Mouse (Mus musculus) stomach, embryonic 14.5 days (tissue): ENCODE measurements at regions not wholly inside any gene's neighbourhood (a gene's known extent, or its start where the extent isn't known, plus 50 kb on each side); places are given as distances from the start of the nearest gene placed in this dataset.

Experiments
- ATAC-seq: fragments of 200-750 bp; cut with Nextera tagmentation; 2 replicates; pipeline ENCODE4 v1.8.0; 2017; ENCODE audit warnings: low read depth, moderate TSS enrichment; ENCODE audit not compliant: insufficient number of reproducible peaks, insufficient read depth, low FRiP score
- H3K27ac ChIP-seq: fragments of 300-500 bp; sonication (generic); 2 replicates; pipeline ENCODE4 v1.5.1; 2014; ENCODE audit warnings: mild to moderate bottlenecking, low read length, moderate library complexity, mixed read lengths
- H3K27me3 ChIP-seq: fragments of 300-500 bp; sonication (generic); 2 replicates; pipeline ENCODE4 v1.6.1; 2014; ENCODE audit warnings: low read length, control low read depth, mixed read lengths; ENCODE audit not compliant: control insufficient read depth, insufficient read depth
- H3K36me3 ChIP-seq: fragments of 300-500 bp; sonication (generic); 2 replicates; pipeline ENCODE4 v1.6.1; 2014; ENCODE audit warnings: mild to moderate bottlenecking, control low read depth, low read length, moderate library complexity, mixed read lengths; ENCODE audit not compliant: control insufficient read depth, insufficient read depth
- H3K4me1 ChIP-seq: fragments of 300-500 bp; sonication (generic); 2 replicates; pipeline ENCODE4 v1.6.1; 2014; ENCODE audit warnings: low read length, control low read depth, mixed read lengths; ENCODE audit not compliant: control insufficient read depth, insufficient read depth
- H3K4me2 ChIP-seq: fragments of 300-500 bp; sonication (generic); replicated peaks from 2 replicates; pipeline ENCODE4 v1.6.1; 2014; ENCODE audit warnings: low read depth, low read length, control low read depth
- H3K4me3 ChIP-seq: fragments of 300-500 bp; sonication (generic); 2 replicates; pipeline ENCODE4 v1.5.1; 2014; ENCODE audit warnings: low read depth, low read length, control low read depth
- H3K9ac ChIP-seq: fragments of 300-500 bp; sonication (generic); replicated peaks from 2 replicates; pipeline ENCODE4 v1.6.1; 2014; ENCODE audit warnings: low read depth, mild to moderate bottlenecking, control low read depth, low read length, moderate library complexity, mixed read lengths
- H3K9me3 ChIP-seq: fragments of 300-500 bp; sonication (generic); 2 replicates; pipeline ENCODE4 v1.6.1; 2016; ENCODE audit warnings: low read depth, low read length, control low read depth; ENCODE audit not compliant: control insufficient read depth
- WGBS: fragments of 180-500 bp; shearing (Covaris S2); extraction: QIAGEN DNeasy Blood & Tissue Kit; methylation state at CpG from one replicate; pipeline ENCODE4 v1.1.7; 2014; 5-methylcytosine and 5-hydroxymethylcytosine counted together

GRCm38 (mm10) chr13:47365776-47366175, 243.3 kb downstream of the Rnf144b start:
- H3K36me3 ChIP-seq, result no peaks in the 10 kb centered on the region
- no peak overlapping the region for H3K27ac ChIP-seq
- peaks cover 4% of the 10 kb centered on the region; the same call in 1 of the 2 replicates for H3K4me1 ChIP-seq
- ATAC-seq, result no peak
- no peaks in the 10 kb centered on the region for H3K9me3 ChIP-seq
- no peaks in the 10 kb centered on the region for H3K27me3 ChIP-seq
- no peak overlapping the region for H3K4me2 ChIP-seq
- no peak overlapping the region for H3K9ac ChIP-seq
- H3K4me3 ChIP-seq, result no peak overlapping the region
- 73% methylated on average over 7 of the region's 7 CpGs for WGBS

- no peaks in the 10 kb centered on the region for H3K36me3 ChIP-seq
- WGBS, result 45% methylated on average over 13 of the region's 13 CpGs
- H3K9ac ChIP-seq, result no peak overlapping the region
- H3K9me3 ChIP-seq, result no peaks in the 10 kb centered on the region
- ATAC-seq, result no peak
- H3K4me1 ChIP-seq, result peaks cover 4% of the 10 kb centered on the region; the same call in 1 of the 2 replicates
- H3K4me3 ChIP-seq, result no peak overlapping the region
- no peak overlapping the region for H3K4me2 ChIP-seq
- H3K27ac ChIP-seq, result no peak overlapping the region
- H3K27me3 ChIP-seq, result no peaks in the 10 kb centered on the region
Measured at GRCm38 (mm10) chr13:47368041-47368823, 245.8 kb downstream of the Rnf144b start.

- no peaks in the 10 kb centered on the region for H3K27me3 ChIP-seq
- H3K9ac ChIP-seq, result no peak overlapping the region
- no peaks in the 10 kb centered on the region for H3K4me1 ChIP-seq
- no peak for ATAC-seq
- H3K36me3 ChIP-seq, result no peaks in the 10 kb centered on the region
- H3K9me3 ChIP-seq, result no peaks in the 10 kb centered on the region
- WGBS, result 81% methylated on average over 1 of the region's 1 CpGs
- H3K4me2 ChIP-seq, result no peak overlapping the region
- H3K27ac ChIP-seq, result no peak overlapping the region
- no peak overlapping the region for H3K4me3 ChIP-seq
Measured at GRCm38 (mm10) chr13:47374583-47374982, 252.1 kb downstream of the Rnf144b start.

- H3K9ac ChIP-seq, result no peak overlapping the region
- WGBS, result 52% methylated on average over 5 of the region's 5 CpGs
Measured at GRCm38 (mm10) chr13:47391023-47391422, 268.6 kb downstream of the Rnf144b start.

GRCm38 (mm10) chr13:47397726-47398350, 275.4 kb downstream of the Rnf144b start:
- H3K27ac ChIP-seq, result no peak overlapping the region
- 83% methylated on average over 8 of the region's 8 CpGs for WGBS

More at GRCm38 (mm10) chr13:47391023-47391422, 268.6 kb downstream of the Rnf144b start:
- Histone ChIP-seq H3K4me1 (no peaks in the 10 kb centered on the region), H3K9me3 (no peaks in the 10 kb centered on the region), H3K27ac (no peak overlapping the region), H3K4me3 (no peak overlapping the region), H3K36me3 (no peaks in the 10 kb centered on the region), H3K4me2 (no peak overlapping the region), H3K27me3 (no peaks in the 10 kb centered on the region)
- ATAC-seq, result no peak

GRCm38 (mm10) chr13:47398976-47399375, 276.5 kb downstream of the Rnf144b start:
- Histone ChIP-seq H3K4me2 (no peak overlapping the region), H3K27me3 (no peaks in the 10 kb centered on the region), H3K9me3 (no peaks in the 10 kb centered on the region), H3K27ac (no peak overlapping the region), H3K4me1 (no peaks in the 10 kb centered on the region), H3K4me3 (no peak overlapping the region), H3K36me3 (no peaks in the 10 kb centered on the region), H3K9ac (no peak overlapping the region)
- WGBS, result 81% methylated on average over 5 of the region's 5 CpGs
- no peak for ATAC-seq

More at GRCm38 (mm10) chr13:47397726-47398350, 275.4 kb downstream of the Rnf144b start:
- Histone ChIP-seq H3K36me3 (no peaks in the 10 kb centered on the region), H3K9me3 (no peaks in the 10 kb centered on the region), H3K27me3 (no peaks in the 10 kb centered on the region), H3K4me2 (no peak overlapping the region), H3K4me3 (no peak overlapping the region), H3K4me1 (no peaks in the 10 kb centered on the region), H3K9ac (no peak overlapping the region)
- no peak for ATAC-seq

- no peak for ATAC-seq
- no peak overlapping the region for H3K4me2 ChIP-seq
- no peaks in the 10 kb centered on the region for H3K36me3 ChIP-seq
- 82% methylated on average over 3 of the region's 3 CpGs for WGBS
- H3K27me3 ChIP-seq, result no peaks in the 10 kb centered on the region
- H3K27ac ChIP-seq, result no peak overlapping the region
- no peaks in the 10 kb centered on the region for H3K9me3 ChIP-seq
- H3K4me1 ChIP-seq, result no peaks in the 10 kb centered on the region
- H3K4me3 ChIP-seq, result no peak overlapping the region
- H3K9ac ChIP-seq, result no peak overlapping the region
Measured at GRCm38 (mm10) chr13:47413261-47413660, 290.8 kb downstream of the Rnf144b start.

- no peaks in the 10 kb centered on the region for H3K4me1 ChIP-seq
- WGBS, result 83% methylated on average over 9 of the region's 9 CpGs
- H3K27ac ChIP-seq, result no peak overlapping the region
- ATAC-seq, result no peak
- H3K9ac ChIP-seq, result no peak overlapping the region
- H3K4me3 ChIP-seq, result no peak overlapping the region
- H3K9me3 ChIP-seq, result no peaks in the 10 kb centered on the region
- no peaks in the 10 kb centered on the region for H3K27me3 ChIP-seq
- no peak overlapping the region for H3K4me2 ChIP-seq
- no peaks in the 10 kb centered on the region for H3K36me3 ChIP-seq
Measured at GRCm38 (mm10) chr13:47413940-47414339, 291.5 kb downstream of the Rnf144b start.
